Mouse (Mus musculus): ENCODE results near the gene Il17rd.

- TF ChIP-seq CTCF (IDR thresholded peaks at IDR 0.05; ENCODE audit: extremely low read depth, insufficient read depth, low read length) (no peak), POLR2A (IDR thresholded peaks at IDR 0.05; ENCODE audit: extremely low read depth, insufficient read depth, low read length) (no peak)
Observed at GRCm38 (mm10) chr14:27085999-27086398, 47.3 kb downstream of the Il17rd start.

All from cortical plate, adult 2 months (tissue).